Mouse (Mus musculus) kidney, adult 2 months (tissue): ENCODE measurements around the gene Ccdc115.

Experiments
- CTCF ChIP-seq: fragments of 200-500 bp; conservative IDR thresholded peaks from 2 replicates; pipeline ENCODE4 v1.5.1; 2011; ENCODE audit warnings: low read depth, mild to moderate bottlenecking, control low read depth, low read length, moderate library complexity, mixed read lengths; ENCODE audit not compliant: insufficient read depth, insufficient read length
- POLR2A ChIP-seq: fragments of 200-500 bp; IDR thresholded peaks from one replicate; pipeline ENCODE4 v1.6.1; 2011; ENCODE audit warnings: low read depth, low read length, control low read depth

- TF ChIP-seq POLR2A (no peak), CTCF (no peak)
These were observed 956 bp downstream of the Ccdc115 start for GRCm38 (mm10) chr1:34438381-34439051.
